Mouse (Mus musculus) erythroblast, embryonic 14.5 days (primary cell): ENCODE measurements around the gene Ggt6. TPM values are rescaled to one million over a fixed set of nuclear protein-coding genes. Genes with fewer than 3 reads are reported as not detected.
"Not testable (repeated sequence)": the region's sequence is repeated elsewhere in the genome, so short reads cannot be mapped to it uniquely, and the experiment has no call there.

Experiments
- H3K27me3 ChIP-seq: 2 replicates; pipeline ENCODE4 v1.6.1; 2012; ENCODE audit warnings: inconsistent platforms; ENCODE audit not compliant: control insufficient read depth
- H3K36me3 ChIP-seq: 2 replicates; pipeline ENCODE4 v1.6.1; 2012; ENCODE audit warnings: mild to moderate bottlenecking, inconsistent platforms; ENCODE audit not compliant: control insufficient read depth
- H3K4me1 ChIP-seq: 2 replicates; pipeline ENCODE4 v1.6.1; 2012; ENCODE audit warnings: inconsistent platforms; ENCODE audit not compliant: control insufficient read depth
- H3K4me3 ChIP-seq: replicated peaks from 2 replicates; pipeline ENCODE3; 2012; ENCODE audit warnings: moderate library complexity, mild to moderate bottlenecking, inconsistent platforms
- H3K9me3 ChIP-seq: 2 replicates; pipeline ENCODE4 v1.6.1; 2012; ENCODE audit warnings: low read length, inconsistent platforms, mixed read lengths; ENCODE audit not compliant: control insufficient read depth
- GATA1 ChIP-seq: IDR thresholded peaks from 2 replicates; pipeline ENCODE4 v1.6.1; 2012; ENCODE audit warnings: low read length, inconsistent platforms, mixed read lengths
- TAL1 ChIP-seq: IDR thresholded peaks from 3 replicates; pipeline ENCODE4 v1.6.1; 2012; ENCODE audit warnings: low read length, inconsistent platforms, mixed read lengths
- polyA plus RNA-seq: library from polyadenylated mRNA; stranded (reverse); fragments of >175 nt; gene quantifications from 2 replicates; pipeline ENCODE4 v1.2.3, GENCODE M21; 2012

The Ggt6 gene
- polyA plus RNA-seq, 1 experiment = not detected

GRCm38 (mm10) chr11:72429288-72429690, 6.0 kb upstream of the Ggt6 start:
- TF ChIP-seq TAL1 (no peak), GATA1 (no peak)
- peaks cover 6% of the 10 kb centered on the region for H3K4me1 ChIP-seq
- no peaks in the 10 kb centered on the region for H3K27me3 ChIP-seq
- peak overlapping the region; percentile 45 for H3K4me3 ChIP-seq
- no peaks in the 10 kb centered on the region for H3K9me3 ChIP-seq
- H3K36me3 ChIP-seq = no peaks in the 10 kb centered on the region

GRCm38 (mm10) chr11:72430311-72431068, 4.8 kb upstream of the Ggt6 start:
- H3K36me3 ChIP-seq, H3K9me3 ChIP-seq, H3K27me3 ChIP-seq, H3K4me3 ChIP-seq, H3K4me1 ChIP-seq: not testable (repeated sequence)

- no peaks in the 10 kb centered on the region for H3K9me3 ChIP-seq
- peaks cover under 1% of the 10 kb centered on the region for H3K4me1 ChIP-seq
- no peaks in the 10 kb centered on the region for H3K27me3 ChIP-seq
- TF ChIP-seq GATA1 = no peak
- no peak for TF ChIP-seq TAL1
- no peak overlapping the region for H3K4me3 ChIP-seq
- no peaks in the 10 kb centered on the region for H3K36me3 ChIP-seq
Observed at GRCm38 (mm10) chr11:72435694-72436045, 344 bp downstream of the Ggt6 start.

DNA sequence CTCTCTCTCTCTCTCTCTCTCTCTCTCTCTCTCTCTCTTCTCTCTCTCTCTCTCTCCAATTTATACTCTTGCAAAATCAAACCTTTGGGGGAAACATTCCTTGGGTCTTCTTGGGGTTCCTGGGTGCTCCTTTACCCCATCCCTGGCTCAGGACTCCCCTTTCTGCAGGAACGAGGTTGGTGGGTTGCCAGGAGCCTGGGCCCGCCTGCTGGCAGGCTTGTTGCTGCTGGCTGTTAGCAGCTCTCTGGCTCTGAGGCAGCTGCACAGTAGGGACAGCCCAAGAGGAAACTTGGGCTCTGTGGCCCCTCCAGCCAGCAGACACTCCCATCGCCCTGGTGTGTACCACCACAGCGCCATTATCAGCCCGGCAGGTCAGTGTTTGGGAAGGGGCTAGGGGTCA, 945 bp downstream of the Ggt6 start:
- H3K27me3 ChIP-seq = no peaks in the 10 kb centered on the region
- TF ChIP-seq GATA1 (no peak), TAL1 (no peak)
- H3K36me3 ChIP-seq = no peaks in the 10 kb centered on the region
- no peak overlapping the region for H3K4me3 ChIP-seq
- H3K4me1 ChIP-seq = peaks cover 6% of the 10 kb centered on the region
- no peaks in the 10 kb centered on the region for H3K9me3 ChIP-seq

GRCm38 (mm10) chr11:72436756-72437650, 1.7 kb downstream of the Ggt6 start:
- TF ChIP-seq TAL1 (no peak), GATA1 (no peak)
- H3K4me3 ChIP-seq = no peak overlapping the region
- no peaks in the 10 kb centered on the region for H3K9me3 ChIP-seq
- peaks cover 13% of the 10 kb centered on the region for H3K4me1 ChIP-seq
- no peaks in the 10 kb centered on the region for H3K36me3 ChIP-seq
- no peaks in the 10 kb centered on the region for H3K27me3 ChIP-seq

DNA sequence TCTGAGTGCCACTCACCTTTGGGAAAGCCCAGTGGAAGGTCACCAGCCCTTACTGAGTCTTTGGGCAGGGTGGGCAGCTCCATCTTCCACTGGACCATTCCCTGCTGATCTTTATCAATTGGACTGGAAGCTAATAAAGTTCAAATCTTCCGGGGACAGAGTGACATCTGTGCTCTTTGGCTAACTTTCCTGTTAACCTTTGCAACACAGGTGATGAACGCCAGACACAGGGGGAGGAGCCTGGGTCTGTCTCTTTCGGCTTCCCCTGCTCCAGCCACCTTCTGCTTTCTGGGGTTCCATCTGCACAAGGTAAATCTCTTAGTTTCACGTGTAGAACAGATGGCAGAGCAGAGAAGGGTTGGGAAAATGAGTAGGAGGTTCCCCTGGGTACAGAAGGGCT, 3.1 kb downstream of the Ggt6 start:
- peaks cover 11% of the 10 kb centered on the region for H3K36me3 ChIP-seq

GRCm38 (mm10) chr11:72440597-72440964, 5.3 kb downstream of the Ggt6 start:
- Histone ChIP-seq H3K4me1 (peaks cover 24% of the 10 kb centered on the region), H3K36me3 (peaks cover 33% of the 10 kb centered on the region), H3K4me3 (peak overlapping the region; percentile 71)
- H3K27me3 ChIP-seq, H3K9me3 ChIP-seq: not testable (repeated sequence)

More for the DNA sequence above, 3.1 kb downstream of the Ggt6 start:
- Histone ChIP-seq H3K4me3 (no peak overlapping the region), H3K9me3 (no peaks in the 10 kb centered on the region), H3K4me1 (peaks cover 24% of the 10 kb centered on the region), H3K27me3 (no peaks in the 10 kb centered on the region)
- TF ChIP-seq GATA1 (no peak), TAL1 (no peak)

GRCm38 (mm10) chr11:72440965-72441664, 5.8 kb downstream of the Ggt6 start, which contains the start of gene Mybbp1a:
Gene Mybbp1a (plus strand): TSS chr11:72441355.
- no peaks in the 10 kb centered on the region for H3K9me3 ChIP-seq
- H3K36me3 ChIP-seq = peaks cover 38% of the 10 kb centered on the region
- TF ChIP-seq GATA1 (no peak), TAL1 (no peak)
- H3K4me1 ChIP-seq = peaks cover 24% of the 10 kb centered on the region
- no peaks in the 10 kb centered on the region for H3K27me3 ChIP-seq
- H3K4me3 ChIP-seq = peak within 1 kb of the TSS; percentile 71

DNA sequence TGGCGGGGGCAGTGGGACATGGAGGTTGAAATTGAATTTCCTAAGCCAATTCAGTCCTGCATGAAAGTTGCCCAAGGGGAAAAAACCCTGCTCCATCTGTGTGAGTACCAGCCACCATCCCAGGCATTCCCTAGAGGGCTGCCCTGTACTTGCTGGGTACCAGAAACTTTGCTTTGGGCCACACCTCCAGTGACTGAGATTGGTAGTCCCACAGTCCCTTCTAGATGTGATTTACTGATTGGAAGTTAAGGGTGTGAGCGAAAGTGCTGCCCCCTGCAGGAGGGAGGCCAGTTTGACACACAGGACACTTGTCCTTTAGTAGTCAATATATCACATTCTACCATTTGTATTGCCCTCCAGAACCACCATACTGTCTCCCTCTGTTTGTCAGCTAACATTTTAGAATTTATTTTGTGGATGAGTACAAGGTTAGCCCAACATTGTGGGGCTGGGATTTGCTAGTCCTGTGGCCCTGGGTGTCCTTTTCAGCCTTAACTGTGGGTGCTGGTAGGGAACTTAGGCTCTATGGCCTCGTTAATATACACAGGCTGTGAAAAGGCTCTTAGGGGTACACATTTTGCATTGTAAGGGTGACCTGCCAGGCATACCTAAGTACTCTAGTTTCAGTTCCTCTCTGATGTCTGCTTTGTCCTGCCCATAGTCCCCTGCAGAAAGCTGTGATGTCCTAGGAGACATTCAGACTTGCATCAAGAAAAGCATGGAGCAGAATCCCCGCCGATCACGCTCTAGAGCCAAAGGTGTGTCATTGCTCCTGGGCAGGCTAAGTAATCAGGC, 11.2 kb downstream of the Ggt6 start:
- peaks cover 92% of the 10 kb centered on the region for H3K36me3 ChIP-seq

More for the DNA sequence above, 11.2 kb downstream of the Ggt6 start:
- Histone ChIP-seq H3K4me1 (peaks cover 16% of the 10 kb centered on the region), H3K4me3 (no peak overlapping the region), H3K9me3 (no peaks in the 10 kb centered on the region), H3K27me3 (no peaks in the 10 kb centered on the region)
- no peak for TF ChIP-seq GATA1
- TF ChIP-seq TAL1 = no peak
